Mouse (Mus musculus): ENCODE results near the gene Phrf1. TPM values are rescaled to one million over a fixed set of nuclear protein-coding genes. Genes with fewer than 3 reads are reported as not detected.

The Phrf1 gene
- polyA plus RNA-seq, 1 experiment from 2014 or later = 73.3 TPM

- H3K27me3 ChIP-seq (replicated peaks; ENCODE audit: control insufficient read depth, insufficient read depth, low read length) = no peaks in the 10 kb centered on the region
- WGBS = 11% methylated on average over 25 of the region's 25 CpGs
- H3K4me2 ChIP-seq (ENCODE audit: low read length) = peak within 1 kb of the TSS; percentile 87
- H3K27ac ChIP-seq (ENCODE audit: low read depth) = no peak within 1 kb of the TSS
- ATAC-seq (replicated peaks; ENCODE audit: low FRiP score, low TSS enrichment, low read depth) (peak; percentile 57; the same call in 1 of the 2 replicates), DNase-seq (ENCODE audit: low spot score) (peak; percentile 78)
- peak within 1 kb of the TSS; percentile 48 for H3K4me3 ChIP-seq (ENCODE audit: low read depth, low read length)
- H3K9ac ChIP-seq (ENCODE audit: low read length) = peak within 1 kb of the TSS; percentile 52
- peaks cover 36% of the 10 kb centered on the region for H3K36me3 ChIP-seq (ENCODE audit: control insufficient read depth, insufficient read depth, low read length)
- peaks cover 9% of the 10 kb centered on the region; the same call in 1 of the 2 replicates for H3K4me1 ChIP-seq (replicated peaks; ENCODE audit: control insufficient read depth, insufficient read depth, low read length)
- no peaks in the 10 kb centered on the region for H3K9me3 ChIP-seq (ENCODE audit: control insufficient read depth, low read length)
Observed at GRCm38 (mm10) chr7:141265739-141266561, 37.4 kb downstream of the Phrf1 start, which contains the start of gene Irf7. Irf7 (minus strand) TSS chr7:141266481.

GRCm38 (mm10) chr7:141268466-141269272 is 40.1 kb downstream of the Phrf1 start:
- Histone ChIP-seq H3K9ac (ENCODE audit: low read length) (no peak overlapping the region), H3K27me3 (replicated peaks; ENCODE audit: control insufficient read depth, insufficient read depth, low read length) (no peaks in the 10 kb centered on the region), H3K9me3 (ENCODE audit: control insufficient read depth, low read length) (no peaks in the 10 kb centered on the region), H3K4me3 (ENCODE audit: low read depth, low read length) (no peak overlapping the region), H3K4me2 (ENCODE audit: low read length) (no peak overlapping the region), H3K27ac (ENCODE audit: low read depth) (no peak overlapping the region), H3K4me1 (replicated peaks; ENCODE audit: control insufficient read depth, insufficient read depth, low read length) (peaks cover 9% of the 10 kb centered on the region; the same call in 1 of the 2 replicates), H3K36me3 (ENCODE audit: control insufficient read depth, insufficient read depth, low read length) (peaks cover 9% of the 10 kb centered on the region)
- no peak for ATAC-seq (replicated peaks; ENCODE audit: low FRiP score, low TSS enrichment, low read depth)
- DNase-seq (ENCODE audit: low spot score) = no peak
- WGBS = 76% methylated on average over 24 of the region's 24 CpGs

GRCm38 (mm10) chr7:141269273-141269545 is 40.6 kb downstream of the Phrf1 start:
- Histone ChIP-seq H3K9me3 (ENCODE audit: control insufficient read depth, low read length) (no peaks in the 10 kb centered on the region), H3K4me3 (ENCODE audit: low read depth, low read length) (no peak overlapping the region), H3K9ac (ENCODE audit: low read length) (no peak overlapping the region), H3K4me1 (replicated peaks; ENCODE audit: control insufficient read depth, insufficient read depth, low read length) (peaks cover 9% of the 10 kb centered on the region; the same call in 1 of the 2 replicates), H3K27ac (ENCODE audit: low read depth) (no peak overlapping the region), H3K36me3 (ENCODE audit: control insufficient read depth, insufficient read depth, low read length) (peaks cover 4% of the 10 kb centered on the region), H3K4me2 (ENCODE audit: low read length) (no peak overlapping the region), H3K27me3 (replicated peaks; ENCODE audit: control insufficient read depth, insufficient read depth, low read length) (no peaks in the 10 kb centered on the region)
- DNase-seq (ENCODE audit: low spot score) (no peak), ATAC-seq (replicated peaks; ENCODE audit: low FRiP score, low TSS enrichment, low read depth) (no peak)
- WGBS = 80% methylated on average over 14 of the region's 14 CpGs

GRCm38 (mm10) chr7:141270631-141271030 is 42.0 kb downstream of the Phrf1 start:
- H3K4me3 ChIP-seq (ENCODE audit: low read depth, low read length) = no peak overlapping the region
- no peaks in the 10 kb centered on the region for H3K9me3 ChIP-seq (ENCODE audit: control insufficient read depth, low read length)
- H3K4me1 ChIP-seq (replicated peaks; ENCODE audit: control insufficient read depth, insufficient read depth, low read length) = 0 out of 2 replicates have a peak, but pooled peaks cover 4% of the 10 kb centered on the region
- H3K27ac ChIP-seq (ENCODE audit: low read depth) = no peak overlapping the region
- ATAC-seq (replicated peaks; ENCODE audit: low FRiP score, low TSS enrichment, low read depth) (no peak), DNase-seq (ENCODE audit: low spot score) (no peak)
- no peak overlapping the region for H3K4me2 ChIP-seq (ENCODE audit: low read length)
- H3K9ac ChIP-seq (ENCODE audit: low read length) = no peak overlapping the region
- H3K27me3 ChIP-seq (replicated peaks; ENCODE audit: control insufficient read depth, insufficient read depth, low read length) = no peaks in the 10 kb centered on the region
- H3K36me3 ChIP-seq (ENCODE audit: control insufficient read depth, insufficient read depth, low read length) = no peaks in the 10 kb centered on the region
- WGBS = 83% methylated on average over 3 of the region's 3 CpGs

- no peaks in the 10 kb centered on the region for H3K4me1 ChIP-seq (replicated peaks; ENCODE audit: control insufficient read depth, insufficient read depth, low read length)
- H3K27ac ChIP-seq (ENCODE audit: low read depth) = no peak overlapping the region
- H3K27me3 ChIP-seq (replicated peaks; ENCODE audit: control insufficient read depth, insufficient read depth, low read length) = 0 out of 2 replicates have a peak, but pooled peaks cover 3% of the 10 kb centered on the region
- ATAC-seq (replicated peaks; ENCODE audit: low FRiP score, low TSS enrichment, low read depth) (no peak), DNase-seq (ENCODE audit: low spot score) (no peak)
- no peaks in the 10 kb centered on the region for H3K36me3 ChIP-seq (ENCODE audit: control insufficient read depth, insufficient read depth, low read length)
- H3K4me2 ChIP-seq (ENCODE audit: low read length) = peak overlapping the region; percentile 40; the same call in 1 of the 2 replicates
- WGBS = 79% methylated on average over 9 of the region's 9 CpGs
- no peak overlapping the region for H3K4me3 ChIP-seq (ENCODE audit: low read depth, low read length)
- H3K9ac ChIP-seq (ENCODE audit: low read length) = no peak overlapping the region
- no peaks in the 10 kb centered on the region for H3K9me3 ChIP-seq (ENCODE audit: control insufficient read depth, low read length)
Observed at GRCm38 (mm10) chr7:141275356-141275755, 46.8 kb downstream of the Phrf1 start.

GRCm38 (mm10) chr7:141276546-141276945 is 48.0 kb downstream of the Phrf1 start, which contains the start of gene Cdhr5:
Cdhr5 (minus strand) TSS chr7:141276786.
- H3K4me1 ChIP-seq (replicated peaks; ENCODE audit: control insufficient read depth, insufficient read depth, low read length) = no peaks in the 10 kb centered on the region
- H3K4me2 ChIP-seq (ENCODE audit: low read length) = peak within 1 kb of the TSS; percentile 40
- H3K27ac ChIP-seq (ENCODE audit: low read depth) = peak within 1 kb of the TSS; percentile 57
- H3K27me3 ChIP-seq (replicated peaks; ENCODE audit: control insufficient read depth, insufficient read depth, low read length) = 0 out of 2 replicates have a peak, but pooled peaks cover 3% of the 10 kb centered on the region
- H3K4me3 ChIP-seq (ENCODE audit: low read depth, low read length) = no peak within 1 kb of the TSS
- 0 out of 2 replicates have a peak within 1 kb of the TSS, but pooled peaks have one; percentile 7 for H3K9ac ChIP-seq (ENCODE audit: low read length)
- ATAC-seq (replicated peaks; ENCODE audit: low FRiP score, low TSS enrichment, low read depth) (peak; percentile 65), DNase-seq (ENCODE audit: low spot score) (no peak)
- H3K36me3 ChIP-seq (ENCODE audit: control insufficient read depth, insufficient read depth, low read length) = no peaks in the 10 kb centered on the region
- no peaks in the 10 kb centered on the region for H3K9me3 ChIP-seq (ENCODE audit: control insufficient read depth, low read length)
- 31% methylated on average over 11 of the region's 11 CpGs for WGBS

GRCm38 (mm10) chr7:141277701-141278678 is 49.4 kb downstream of the Phrf1 start:
- ATAC-seq (replicated peaks; ENCODE audit: low FRiP score, low TSS enrichment, low read depth) = 0 out of 2 replicates have a peak, but pooled peaks have one; percentile 7
- WGBS = 69% methylated on average over 11 of the region's 11 CpGs
- no peak overlapping the region for H3K9ac ChIP-seq (ENCODE audit: low read length)

More at GRCm38 (mm10) chr7:141277701-141278678, 49.4 kb downstream of the Phrf1 start:
- Histone ChIP-seq H3K27me3 (replicated peaks; ENCODE audit: control insufficient read depth, insufficient read depth, low read length) (0 out of 2 replicates have a peak, but pooled peaks cover 3% of the 10 kb centered on the region), H3K4me3 (ENCODE audit: low read depth, low read length) (no peak overlapping the region), H3K4me2 (ENCODE audit: low read length) (peak overlapping the region; percentile 84), H3K9me3 (ENCODE audit: control insufficient read depth, low read length) (no peaks in the 10 kb centered on the region), H3K4me1 (replicated peaks; ENCODE audit: control insufficient read depth, insufficient read depth, low read length) (no peaks in the 10 kb centered on the region), H3K27ac (ENCODE audit: low read depth) (peak overlapping the region; percentile 57), H3K36me3 (ENCODE audit: control insufficient read depth, insufficient read depth, low read length) (no peaks in the 10 kb centered on the region)
- DNase-seq (ENCODE audit: low spot score) = peak; percentile 64
